Mouse (Mus musculus): ENCODE results near the gene Zar1. TPM values are rescaled to one million over a fixed set of nuclear protein-coding genes. Genes with fewer than 3 reads are reported as not detected.

The Zar1 gene
- polyA plus RNA-seq, 1 experiment: 0.14 TPM

DNA sequence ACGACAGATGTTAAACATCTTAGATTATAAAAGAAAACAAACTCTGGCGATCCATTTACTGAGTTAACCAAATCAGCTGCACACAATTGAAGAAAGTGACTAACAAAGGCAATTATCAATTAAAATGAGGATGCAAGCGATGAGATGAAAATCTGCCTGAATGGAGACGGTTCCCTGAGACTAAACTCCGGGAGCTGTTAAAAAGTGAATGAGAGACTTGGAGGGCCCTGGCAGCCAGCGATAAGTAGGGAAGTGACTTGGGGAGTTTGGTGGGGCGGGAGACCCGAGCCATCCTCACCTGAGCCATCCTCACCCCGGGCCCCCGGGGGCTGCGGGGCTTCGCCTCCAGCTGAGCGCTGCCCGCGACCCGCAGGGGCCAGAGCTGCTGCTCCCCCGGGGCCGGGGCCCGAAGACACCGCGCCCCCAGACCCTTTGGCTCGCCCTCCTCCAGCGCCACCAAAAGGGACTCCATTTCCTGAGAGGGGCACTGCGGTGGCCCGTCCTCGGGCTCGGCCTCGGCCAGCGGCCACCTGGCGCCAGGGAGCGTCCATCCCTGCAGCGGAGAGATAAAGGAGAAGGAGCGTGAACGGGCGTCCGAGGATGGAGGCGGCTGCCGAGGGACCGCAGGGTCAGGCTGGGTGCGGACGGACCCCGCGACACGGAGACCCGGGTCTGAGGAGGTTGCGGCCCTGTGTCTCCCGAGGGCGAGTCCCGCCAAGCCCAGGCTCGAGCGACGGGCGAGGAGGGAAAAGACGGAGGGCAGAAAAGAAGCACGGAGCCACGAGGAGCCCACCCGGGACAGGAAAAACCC lies 22.1 kb downstream of the Zar1 start:
- peaks cover 2% of the 10 kb centered on the region; the same call in 1 of the 2 replicates for H3K4me1 ChIP-seq (ENCODE audit: control insufficient read depth, insufficient read depth, low read length)
- TF ChIP-seq CTCF (conservative IDR thresholded peaks at IDR 0.05; ENCODE audit: insufficient read depth, insufficient read length, low read depth, low read length): no peak
- TF ChIP-seq POLR2A (IDR thresholded peaks at IDR 0.05; ENCODE audit: low read depth, low read length): no peak
- peak overlapping the region; percentile 95 for H3K4me3 ChIP-seq (ENCODE audit: insufficient read depth, low read depth, low read length)
- peak overlapping the region; percentile 66 for H3K27ac ChIP-seq (ENCODE audit: insufficient read depth, low read depth, low read length)
- H3K36me3 ChIP-seq (ENCODE audit: control insufficient read depth, insufficient read depth, low read length): no peaks in the 10 kb centered on the region; the same call in 1 of the 2 replicates
- H3K27me3 ChIP-seq (replicated peaks; ENCODE audit: control insufficient read depth, insufficient read depth, low read length): no peaks in the 10 kb centered on the region
- DNase-seq: no peak
- WGBS: 1% methylated on average over 57 of the region's 57 CpGs

GRCm38 (mm10) chr5:72556245-72556644 lies 24.8 kb downstream of the Zar1 start:
- Histone ChIP-seq H3K27me3 (replicated peaks; ENCODE audit: control insufficient read depth, insufficient read depth, low read length) (no peaks in the 10 kb centered on the region), H3K36me3 (ENCODE audit: control insufficient read depth, insufficient read depth, low read length) (peaks cover 2% of the 10 kb centered on the region), H3K4me1 (ENCODE audit: control insufficient read depth, insufficient read depth, low read length) (peaks cover 2% of the 10 kb centered on the region; the same call in 1 of the 2 replicates), H3K27ac (ENCODE audit: insufficient read depth, low read depth, low read length) (no peak overlapping the region), H3K4me3 (ENCODE audit: insufficient read depth, low read depth, low read length) (no peak overlapping the region)
- WGBS: 53% methylated on average over 3 of the region's 3 CpGs
- no peak for TF ChIP-seq POLR2A (IDR thresholded peaks at IDR 0.05; ENCODE audit: low read depth, low read length)
- no peak for TF ChIP-seq CTCF (conservative IDR thresholded peaks at IDR 0.05; ENCODE audit: insufficient read depth, insufficient read length, low read depth, low read length)
- no peak for DNase-seq

DNA sequence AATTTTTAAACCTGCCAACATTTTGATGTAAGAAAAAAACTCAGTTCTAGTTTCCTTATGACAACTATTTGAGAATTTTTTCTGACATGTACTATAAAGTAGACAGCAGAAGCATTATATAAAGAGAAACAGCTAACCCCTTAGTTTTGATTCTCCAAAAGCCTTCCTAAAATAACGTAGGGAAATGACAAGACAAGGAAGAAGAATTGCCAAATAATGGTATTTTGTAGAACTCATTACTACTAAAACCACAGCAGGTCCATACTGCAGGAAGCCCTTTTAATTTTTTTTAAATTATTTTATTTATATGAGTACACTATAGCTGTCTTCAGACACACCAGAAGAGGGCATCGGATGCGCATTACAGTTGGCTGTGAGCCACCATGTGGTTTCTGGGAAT lies 29.8 kb downstream of the Zar1 start:
- DNase-seq: no peak
- H3K4me1 ChIP-seq (ENCODE audit: control insufficient read depth, insufficient read depth, low read length): no peaks in the 10 kb centered on the region
- 77% methylated on average over 3 of the region's 3 CpGs for WGBS
- H3K36me3 ChIP-seq (ENCODE audit: control insufficient read depth, insufficient read depth, low read length): peaks cover 2% of the 10 kb centered on the region
- TF ChIP-seq POLR2A (IDR thresholded peaks at IDR 0.05; ENCODE audit: low read depth, low read length) (no peak), CTCF (conservative IDR thresholded peaks at IDR 0.05; ENCODE audit: insufficient read depth, insufficient read length, low read depth, low read length) (no peak)
- no peak overlapping the region for H3K27ac ChIP-seq (ENCODE audit: insufficient read depth, low read depth, low read length)
- no peak overlapping the region for H3K4me3 ChIP-seq (ENCODE audit: insufficient read depth, low read depth, low read length)
- H3K27me3 ChIP-seq (replicated peaks; ENCODE audit: control insufficient read depth, insufficient read depth, low read length): no peaks in the 10 kb centered on the region

- H3K36me3 ChIP-seq (ENCODE audit: control insufficient read depth, insufficient read depth, low read length): peaks cover 14% of the 10 kb centered on the region
- 95% methylated on average over 3 of the region's 3 CpGs for WGBS
- no peak for DNase-seq
- no peak overlapping the region for H3K4me3 ChIP-seq (ENCODE audit: insufficient read depth, low read depth, low read length)
- H3K27ac ChIP-seq (ENCODE audit: insufficient read depth, low read depth, low read length): no peak overlapping the region
- no peaks in the 10 kb centered on the region for H3K27me3 ChIP-seq (replicated peaks; ENCODE audit: control insufficient read depth, insufficient read depth, low read length)
- TF ChIP-seq POLR2A (IDR thresholded peaks at IDR 0.05; ENCODE audit: low read depth, low read length): no peak
- no peak for TF ChIP-seq CTCF (conservative IDR thresholded peaks at IDR 0.05; ENCODE audit: insufficient read depth, insufficient read length, low read depth, low read length)
- H3K4me1 ChIP-seq (ENCODE audit: control insufficient read depth, insufficient read depth, low read length): no peaks in the 10 kb centered on the region
Measured at GRCm38 (mm10) chr5:72528896-72529295, 52.2 kb downstream of the Zar1 start.

Other genes with a start within 250 kb of the Zar1 start
- gene Corin, start 76.8 kb downstream of the Zar1 start, polyA plus RNA-seq (2012; rRNA removed): 4.0 and 5.0 TPM in 2 replicates
- 4.0 and 4.6 TPM in 2 replicates for gene Nfxl1, start 21.6 kb downstream of the Zar1 start, polyA plus RNA-seq (2012; rRNA removed)
- 0.13 and 0.33 TPM in 2 replicates for gene Gm5868, start 6.3 kb upstream of the Zar1 start, polyA plus RNA-seq (2012; rRNA removed)
- not detected in 2 replicates for gene Cnga1, start 63.0 kb upstream of the Zar1 start, polyA plus RNA-seq (2012; rRNA removed)
- gene Nipal1, start 66.5 kb upstream of the Zar1 start, polyA plus RNA-seq (2012; rRNA removed): 0.70 and 1.2 TPM in 2 replicates
- gene Txk, start 171.5 kb upstream of the Zar1 start, polyA plus RNA-seq (2012; rRNA removed): 0.29 and 0.88 TPM in 2 replicates

Data from kidney, adult 2 months (tissue).